Comparison of ENCODE assay signal across 20 mouse cellular contexts in genomic region chr3:121558861-121559260, GRCm38 (mm10). TPM values are rescaled to one million over a fixed set of nuclear protein-coding genes. Genes with fewer than 3 reads are reported as not detected.
DNase-seq lines count a peak whose midpoint lies in the region; ATAC-seq lines count a peak whose summit lies in the region.
"Had no signal": no experiment of that assay in that cellular context is flagged by ENCODE, and none has a peak within 500 bp of the region (broad histone marks: within the 10 kb centered on the region; RNA-seq: fewer than 3 reads in every experiment).

No protein-coding gene starts in this region.

- no peaks in the 10 kb centered on the region for H3K36me3 ChIP-seq in lung, embryonic 15.5 days
- H3K36me3 ChIP-seq: embryonic facial prominence, embryonic 12.5 days; forebrain, embryonic 12.5 days; heart, embryonic 15.5 days had no signal

- H3K4me3 ChIP-seq in lung, embryonic 15.5 days = no peak overlapping the region
- H3K4me3 ChIP-seq: embryonic facial prominence, embryonic 12.5 days; forebrain, embryonic 12.5 days; heart, adult 2 months; heart, embryonic 15.5 days had no signal

- H3K27ac ChIP-seq in lung, embryonic 15.5 days = peak overlapping the region; percentile 71
- H3K27ac ChIP-seq: embryonic facial prominence, embryonic 12.5 days; forebrain, embryonic 12.5 days; heart, adult 2 months; heart, embryonic 15.5 days had no signal

- peak; percentile 4; the same call in 1 of the 2 replicates for ATAC-seq in lung, embryonic 15.5 days (ENCODE audit: borderline replicate concordance, extremely low read depth, low FRiP score, low TSS enrichment)
- ATAC-seq: forebrain, postnatal 0 days; hindbrain, embryonic 16.5 days; inflammation-experienced regulatory T-cells, adult 6 months; Patski had no signal

- no peak overlapping the region for H3K9ac ChIP-seq in lung, embryonic 15.5 days
- H3K9ac ChIP-seq: embryonic facial prominence, embryonic 12.5 days; forebrain, embryonic 12.5 days; forebrain, postnatal 0 days; heart, embryonic 15.5 days had no signal

- H3K9me3 ChIP-seq in lung, embryonic 15.5 days = no peaks in the 10 kb centered on the region
- H3K9me3 ChIP-seq: embryonic facial prominence, embryonic 12.5 days; forebrain, embryonic 12.5 days; heart, embryonic 15.5 days had no signal

- H3K27me3 ChIP-seq in lung, embryonic 15.5 days = no peaks in the 10 kb centered on the region
- H3K27me3 ChIP-seq: embryonic facial prominence, embryonic 12.5 days; forebrain, embryonic 12.5 days; heart, embryonic 15.5 days; Patski had no signal

- H3K4me1 ChIP-seq in lung, embryonic 15.5 days = peaks cover 24% of the 10 kb centered on the region
- H3K4me1 ChIP-seq: forebrain, embryonic 12.5 days had no signal

- H3K4me2 ChIP-seq in lung, embryonic 15.5 days = no peak overlapping the region
- H3K4me2 ChIP-seq: embryonic facial prominence, embryonic 12.5 days; forebrain, embryonic 12.5 days; heart, embryonic 11.5 days; heart, embryonic 15.5 days had no signal

- 78% methylated on average over 8 of the region's 8 CpGs for WGBS in lung, embryonic 15.5 days

- DNase-seq in lung, postnatal 10 days = no peak
- DNase-seq in ES-CJ7 (ENCODE audit: low read depth, low spot score) (peak; percentile 67), R1 (ENCODE audit: low read depth, low spot score) (peak; percentile 94)
- DNase-seq in right cerebral cortex, adult 18-20 months = no peak
- DNase-seq in cerebellum, adult 18-20 months = no peak
- DNase-seq: adrenal gland, adult 8-10 months; cerebellum, adult 11 months; cerebellum, adult 9-10 months; cerebellum, postnatal 25 days; forebrain, postnatal 0 days; gastrocnemius, postnatal 14 days; heart, adult 2 months had no signal

RNA-seq across cellular contexts. Expression of gene Slc44a3, which starts 26.7 kb away (rescaled TPM):
- polyA plus RNA-seq in lung, embryonic 15.5 days (2015; fragmentation: Nextera tagmentation; extraction: Ambion mirVana) = 15.3 and 16.5 TPM in 2 replicates
- polyA plus RNA-seq: inflammation-experienced regulatory T-cells, adult 6 months had no signal

Comparison
In these comparisons a context has a peak if more than half of its experiments do, and no peak if none do; other contexts are left out.
1. DNase-seq: peak in ES-CJ7 (single experiment) and R1 (single experiment); none in lung, postnatal 10 days (single experiment), right cerebral cortex, adult 18-20 months (single experiment) and cerebellum, adult 18-20 months (0 of 2).